Mouse (Mus musculus) small intestine, adult 2 months (tissue): ENCODE results near the gene Zfp445.

ENCODE experiments used
- CTCF ChIP-seq: fragments of 200-500 bp; IDR thresholded peaks from 2 replicates; pipeline ENCODE4 v1.5.1; 2012; ENCODE audit warnings: low read depth, mild to moderate bottlenecking, control low read depth, inconsistent platforms, low read length, moderate library complexity, mixed read lengths; ENCODE audit not compliant: insufficient replicate concordance, insufficient read length; ENCODE audit errors: extremely low read depth
- POLR2A ChIP-seq: fragments of 200-500 bp; IDR thresholded peaks from 2 replicates; pipeline ENCODE4 v1.6.1; 2012; ENCODE audit warnings: low read depth, mild to moderate bottlenecking, control low read depth, inconsistent platforms, low read length, moderate library complexity

- TF ChIP-seq POLR2A (no peak), CTCF (no peak)
Measured at GRCm38 (mm10) chr9:122874653-122875052, 8.8 kb upstream of the Zfp445 start.
